Mouse (Mus musculus) stomach, embryonic 14.5 days (tissue): Measurements from ENCODE around the gene Msx3. TPM values are rescaled to one million over a fixed set of nuclear protein-coding genes. Genes with fewer than 3 reads are reported as not detected.

Source experiments
- ATAC-seq: fragments of 200-750 bp; cut with Nextera tagmentation; 2 replicates; pipeline ENCODE4 v1.8.0; 2017; ENCODE audit warnings: low read depth, moderate TSS enrichment; ENCODE audit not compliant: insufficient number of reproducible peaks, insufficient read depth, low FRiP score
- H3K27ac ChIP-seq: fragments of 300-500 bp; sonication (generic); 2 replicates; pipeline ENCODE4 v1.5.1; 2014; ENCODE audit warnings: mild to moderate bottlenecking, low read length, moderate library complexity, mixed read lengths
- H3K27me3 ChIP-seq: fragments of 300-500 bp; sonication (generic); 2 replicates; pipeline ENCODE4 v1.6.1; 2014; ENCODE audit warnings: low read length, control low read depth, mixed read lengths; ENCODE audit not compliant: control insufficient read depth, insufficient read depth
- H3K36me3 ChIP-seq: fragments of 300-500 bp; sonication (generic); 2 replicates; pipeline ENCODE4 v1.6.1; 2014; ENCODE audit warnings: mild to moderate bottlenecking, control low read depth, low read length, moderate library complexity, mixed read lengths; ENCODE audit not compliant: control insufficient read depth, insufficient read depth
- H3K4me1 ChIP-seq: fragments of 300-500 bp; sonication (generic); 2 replicates; pipeline ENCODE4 v1.6.1; 2014; ENCODE audit warnings: low read length, control low read depth, mixed read lengths; ENCODE audit not compliant: control insufficient read depth, insufficient read depth
- H3K4me2 ChIP-seq: fragments of 300-500 bp; sonication (generic); replicated peaks from 2 replicates; pipeline ENCODE4 v1.6.1; 2014; ENCODE audit warnings: low read depth, low read length, control low read depth
- H3K4me3 ChIP-seq: fragments of 300-500 bp; sonication (generic); 2 replicates; pipeline ENCODE4 v1.5.1; 2014; ENCODE audit warnings: low read depth, low read length, control low read depth
- H3K9ac ChIP-seq: fragments of 300-500 bp; sonication (generic); replicated peaks from 2 replicates; pipeline ENCODE4 v1.6.1; 2014; ENCODE audit warnings: low read depth, mild to moderate bottlenecking, control low read depth, low read length, moderate library complexity, mixed read lengths
- H3K9me3 ChIP-seq: fragments of 300-500 bp; sonication (generic); 2 replicates; pipeline ENCODE4 v1.6.1; 2016; ENCODE audit warnings: low read depth, low read length, control low read depth; ENCODE audit not compliant: control insufficient read depth
- WGBS: fragments of 180-500 bp; shearing (Covaris S2); extraction: QIAGEN DNeasy Blood & Tissue Kit; methylation state at CpG from one replicate; pipeline ENCODE4 v1.1.7; 2014; 5-methylcytosine and 5-hydroxymethylcytosine counted together
- polyA plus RNA-seq: library from polyadenylated mRNA; unstranded; fragments of >200 nt; fragmentation: Nextera tagmentation; extraction: Ambion mirVana; gene quantifications from 2 replicates; pipeline ENCODE4 v1.2.1, GENCODE M21; 2014

Msx3 gene
- not detected in 2 replicates for polyA plus RNA-seq

DNA sequence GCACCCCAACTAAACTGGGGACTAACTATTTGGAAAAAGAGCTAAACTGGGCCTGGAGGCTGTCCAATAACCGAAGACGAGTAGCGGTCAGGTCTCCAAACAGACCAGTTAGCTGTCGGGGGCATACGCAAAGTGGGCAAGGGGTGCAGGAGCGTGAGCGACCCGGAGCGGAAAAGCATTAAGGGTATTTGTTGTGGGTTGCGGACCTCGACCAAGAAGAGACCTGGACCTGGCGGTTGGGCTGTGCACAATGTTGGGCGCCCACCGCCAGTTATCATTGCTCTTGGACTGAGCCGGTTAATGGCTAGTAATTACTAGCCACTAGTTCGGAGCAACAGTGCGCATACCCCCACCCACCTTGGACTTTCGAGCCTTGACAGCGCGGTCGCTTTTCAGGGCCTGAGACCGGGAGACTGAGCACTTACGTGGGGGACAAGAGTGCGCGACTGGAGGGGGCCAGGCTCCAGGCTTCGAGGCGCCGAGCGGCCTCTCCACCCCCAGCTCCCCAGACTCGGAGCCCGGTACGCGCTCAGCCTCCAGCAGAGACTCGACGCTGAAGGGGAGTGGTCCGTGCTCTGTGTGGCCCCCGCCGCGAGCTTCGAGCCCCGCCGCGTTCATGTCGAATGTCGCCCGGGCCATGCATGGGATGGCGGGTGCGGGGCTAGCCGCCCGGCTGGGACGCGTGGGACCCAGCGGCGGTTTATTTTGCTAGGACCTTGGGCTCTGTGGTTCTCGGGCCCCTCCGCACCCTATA lies at the start of gene Msx3:
Gene Msx3 (minus strand): TSS at position 729 of the 754 bp plus-strand sequence.
- Histone ChIP-seq H3K4me1 (peaks cover 3% of the 10 kb centered on the region; the same call in 1 of the 2 replicates), H3K36me3 (no peaks in the 10 kb centered on the region), H3K27me3 (peaks cover 71% of the 10 kb centered on the region), H3K27ac (no peak within 1 kb of the TSS), H3K9me3 (no peaks in the 10 kb centered on the region), H3K9ac (no peak within 1 kb of the TSS), H3K4me3 (peak within 1 kb of the TSS; percentile 27), H3K4me2 (peak within 1 kb of the TSS; percentile 47)
- WGBS = 2% methylated on average over 56 of the region's 56 CpGs
- ATAC-seq = peak; percentile 10; the same call in 1 of the 2 replicates

- Histone ChIP-seq H3K4me3 (no peak overlapping the region), H3K4me1 (peaks cover 5% of the 10 kb centered on the region; the same call in 1 of the 2 replicates), H3K27ac (no peak overlapping the region), H3K36me3 (no peaks in the 10 kb centered on the region), H3K9ac (no peak overlapping the region), H3K4me2 (no peak overlapping the region), H3K9me3 (no peaks in the 10 kb centered on the region), H3K27me3 (no peaks in the 10 kb centered on the region)
- ATAC-seq = no peak
- 88% methylated on average over 1 of the region's 1 CpGs for WGBS
Observed at GRCm38 (mm10) chr7:140098466-140098865, 49.6 kb upstream of the Msx3 start.

DNA sequence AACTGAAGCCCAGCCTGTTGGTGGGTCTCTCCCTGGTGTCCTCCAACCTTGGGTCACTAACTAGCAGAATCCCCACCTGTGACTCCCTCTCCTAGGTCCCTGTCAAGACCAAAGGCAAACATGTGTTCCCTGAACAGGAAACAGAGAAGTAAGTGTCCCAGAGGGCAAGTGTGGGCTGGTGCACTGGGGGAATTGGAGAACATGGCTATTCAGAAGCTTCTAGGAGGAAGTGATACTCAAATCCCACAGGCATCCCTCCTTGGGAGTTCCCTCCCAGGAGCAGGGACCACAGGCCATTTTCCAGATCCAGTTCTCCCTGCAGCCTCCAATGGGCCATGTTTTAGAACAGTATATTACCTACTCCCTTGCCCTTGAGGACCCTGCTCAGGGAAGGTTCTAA lies 47.2 kb upstream of the Msx3 start:
- no peak overlapping the region for H3K4me3 ChIP-seq
- H3K4me2 ChIP-seq = no peak overlapping the region
- H3K9ac ChIP-seq = no peak overlapping the region
- ATAC-seq = no peak
- H3K36me3 ChIP-seq = no peaks in the 10 kb centered on the region
- peaks cover 5% of the 10 kb centered on the region; the same call in 1 of the 2 replicates for H3K4me1 ChIP-seq
- no peaks in the 10 kb centered on the region for H3K27me3 ChIP-seq
- no peak overlapping the region for H3K27ac ChIP-seq
- no peaks in the 10 kb centered on the region for H3K9me3 ChIP-seq

DNA sequence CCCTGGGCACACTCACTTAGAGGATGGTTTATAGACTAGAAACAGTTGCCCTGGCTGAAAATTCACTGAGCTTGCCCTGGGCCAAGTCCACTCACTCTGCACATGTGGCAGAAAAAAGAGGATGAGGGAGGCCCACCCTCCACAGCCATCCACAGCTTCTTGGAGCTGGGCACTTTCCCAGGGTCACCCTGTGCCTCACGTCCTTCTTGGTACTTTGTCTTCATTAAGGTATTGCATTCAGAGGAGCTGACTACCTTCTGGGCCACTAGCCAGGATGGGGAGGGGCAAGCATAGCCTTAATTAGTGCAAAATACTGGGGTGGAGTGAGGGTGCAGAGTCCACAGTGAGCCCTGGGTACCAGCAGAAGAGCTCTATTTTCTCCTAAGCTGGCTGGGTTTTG lies 46.7 kb upstream of the Msx3 start:
- Histone ChIP-seq H3K9ac (no peak overlapping the region), H3K27ac (no peak overlapping the region), H3K4me2 (no peak overlapping the region), H3K4me3 (no peak overlapping the region), H3K9me3 (no peaks in the 10 kb centered on the region), H3K4me1 (peaks cover 5% of the 10 kb centered on the region; the same call in 1 of the 2 replicates), H3K27me3 (no peaks in the 10 kb centered on the region), H3K36me3 (no peaks in the 10 kb centered on the region)
- WGBS = 29% methylated on average over 1 of the region's 1 CpGs
- no peak for ATAC-seq

- H3K4me3 ChIP-seq = no peak overlapping the region
- no peaks in the 10 kb centered on the region for H3K9me3 ChIP-seq
- H3K4me2 ChIP-seq = no peak overlapping the region
- 0 out of 2 replicates have a peak, but pooled peaks have one; percentile 19 for ATAC-seq
- 46% methylated on average over 5 of the region's 5 CpGs for WGBS
- no peaks in the 10 kb centered on the region for H3K27me3 ChIP-seq
- no peak overlapping the region for H3K9ac ChIP-seq
- H3K4me1 ChIP-seq = peaks cover 5% of the 10 kb centered on the region; the same call in 1 of the 2 replicates
- no peak overlapping the region for H3K27ac ChIP-seq
- no peaks in the 10 kb centered on the region for H3K36me3 ChIP-seq
Observed at GRCm38 (mm10) chr7:140094954-140095353, 46.1 kb upstream of the Msx3 start.

DNA sequence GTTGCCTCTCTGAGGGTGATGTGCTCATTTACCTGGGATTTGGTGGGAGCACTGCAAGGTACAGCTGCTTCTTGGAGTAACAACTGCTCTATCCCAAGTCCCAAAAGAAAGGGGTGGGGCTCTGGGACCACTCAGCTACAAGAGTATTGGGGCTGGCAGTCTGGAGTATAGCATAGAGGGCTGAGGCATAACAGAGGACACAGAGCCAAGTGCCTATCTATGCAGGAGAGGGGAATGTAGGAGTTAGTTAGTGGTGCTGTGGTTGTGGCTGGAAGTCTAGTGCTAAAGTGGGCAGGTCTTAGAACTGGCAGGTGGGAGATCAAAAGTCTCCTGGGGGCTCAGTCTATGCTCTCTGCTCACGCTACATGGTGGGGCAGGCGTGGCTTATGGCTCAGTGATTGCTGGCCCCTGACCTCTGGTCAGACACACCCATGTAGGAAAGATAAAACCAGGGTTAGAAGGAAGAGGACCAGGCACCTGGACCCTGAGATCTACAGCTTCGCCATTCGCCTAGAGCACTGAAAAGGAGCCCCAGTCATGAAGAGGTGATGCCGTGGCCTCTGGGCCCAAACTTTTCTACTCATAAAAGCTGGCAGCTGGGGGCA lies 44.1 kb upstream of the Msx3 start, which contains the start of gene Prap1:
Gene Prap1 (plus strand): TSS at position 472 of the 605 bp plus-strand sequence.
- no peak for ATAC-seq
- no peaks in the 10 kb centered on the region for H3K36me3 ChIP-seq
- WGBS = 60% methylated on average over 5 of the region's 5 CpGs
- H3K27me3 ChIP-seq = no peaks in the 10 kb centered on the region
- H3K4me3 ChIP-seq = no peak within 1 kb of the TSS
- H3K4me2 ChIP-seq = no peak within 1 kb of the TSS
- H3K9me3 ChIP-seq = no peaks in the 10 kb centered on the region
- no peak within 1 kb of the TSS for H3K27ac ChIP-seq
- no peak within 1 kb of the TSS for H3K9ac ChIP-seq
- H3K4me1 ChIP-seq = peaks cover 5% of the 10 kb centered on the region; the same call in 1 of the 2 replicates

DNA sequence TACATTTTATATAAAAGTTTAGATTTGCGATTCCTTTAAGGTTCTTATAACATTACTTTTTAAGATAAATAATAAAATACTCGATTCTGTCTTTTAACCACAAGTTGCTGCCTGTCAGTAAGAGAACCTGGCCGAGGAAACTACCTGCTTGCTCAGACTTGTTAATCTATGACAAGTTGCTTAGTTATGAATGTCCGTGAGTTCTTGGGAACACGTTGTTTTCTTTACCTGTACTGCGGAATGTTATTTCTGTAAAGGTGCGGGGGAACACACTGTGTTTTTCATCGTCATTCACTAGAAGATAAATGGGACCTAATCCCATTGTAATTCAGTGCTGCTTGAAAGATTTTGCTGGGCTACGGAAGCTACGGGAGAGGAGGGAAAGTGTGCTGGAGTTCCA lies 41.7 kb upstream of the Msx3 start:
- Histone ChIP-seq H3K9me3 (no peaks in the 10 kb centered on the region), H3K9ac (no peak overlapping the region), H3K27me3 (no peaks in the 10 kb centered on the region), H3K36me3 (no peaks in the 10 kb centered on the region), H3K4me1 (peaks cover 5% of the 10 kb centered on the region; the same call in 1 of the 2 replicates), H3K27ac (no peak overlapping the region), H3K4me3 (no peak overlapping the region), H3K4me2 (no peak overlapping the region)
- no peak for ATAC-seq
- 64% methylated on average over 10 of the region's 10 CpGs for WGBS

DNA sequence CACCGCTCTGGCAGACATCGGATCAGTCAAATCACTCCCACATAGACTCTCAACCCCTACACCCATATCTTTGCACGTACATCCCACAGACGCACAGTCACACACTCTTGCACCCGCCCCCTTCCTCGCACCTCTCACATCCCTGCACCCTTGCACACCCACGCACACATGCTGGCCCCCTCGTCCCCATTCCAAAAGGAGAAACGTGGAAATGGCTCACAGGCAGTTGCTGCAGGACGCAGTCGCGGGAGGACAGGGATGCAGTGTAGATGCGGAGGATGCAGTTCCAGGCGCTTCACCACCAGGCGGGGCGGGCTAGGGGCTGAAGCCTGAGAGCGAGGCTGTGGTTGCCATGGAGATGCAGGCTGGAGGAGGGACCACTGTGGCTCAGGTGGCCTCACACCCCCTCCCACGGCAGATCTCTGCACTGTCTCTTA lies 33.4 kb upstream of the Msx3 start, which contains the start of gene Caly:
Gene Caly (minus strand): TSS at position 307 of the 437 bp plus-strand sequence.
- Histone ChIP-seq H3K4me1 (no peaks in the 10 kb centered on the region), H3K9me3 (no peaks in the 10 kb centered on the region), H3K36me3 (no peaks in the 10 kb centered on the region), H3K9ac (no peak within 1 kb of the TSS), H3K4me3 (no peak within 1 kb of the TSS), H3K27me3 (peaks cover 12% of the 10 kb centered on the region), H3K27ac (no peak within 1 kb of the TSS), H3K4me2 (no peak within 1 kb of the TSS)
- WGBS = 7% methylated on average over 18 of the region's 18 CpGs
- ATAC-seq = peak; percentile 66; the same call in 1 of the 2 replicates
